Mouse (Mus musculus): ENCODE measurements at regions not wholly inside any gene's neighbourhood (a gene's known extent, or its start where the extent isn't known, plus 50 kb on each side); places are given as distances from the start of the nearest gene placed in this dataset.

GRCm38 (mm10) chr3:35400213-35400612 lies 353.7 kb upstream of the Atp11b start:
- DNase-seq: no peak

DNA sequence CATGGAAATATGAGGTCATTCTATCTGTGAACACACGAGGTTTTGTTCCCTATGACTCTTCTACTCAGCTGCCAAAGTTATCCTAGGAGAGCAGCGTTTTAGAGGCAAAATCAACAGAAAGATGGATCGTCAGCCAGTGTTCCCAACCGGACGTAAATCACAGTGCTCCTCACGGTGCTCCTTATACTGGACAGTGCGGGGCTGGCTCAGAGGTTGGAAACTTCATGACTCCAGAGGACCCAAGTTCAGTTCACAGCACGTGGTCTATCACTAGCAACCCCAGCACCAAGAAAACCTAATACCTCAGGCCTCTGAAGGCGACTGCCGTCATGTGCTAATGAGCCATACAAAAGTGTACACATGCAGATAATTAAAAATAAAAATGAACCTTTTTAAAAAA lies 351.2 kb upstream of the Atp11b start:
- no peak for DNase-seq

DNA sequence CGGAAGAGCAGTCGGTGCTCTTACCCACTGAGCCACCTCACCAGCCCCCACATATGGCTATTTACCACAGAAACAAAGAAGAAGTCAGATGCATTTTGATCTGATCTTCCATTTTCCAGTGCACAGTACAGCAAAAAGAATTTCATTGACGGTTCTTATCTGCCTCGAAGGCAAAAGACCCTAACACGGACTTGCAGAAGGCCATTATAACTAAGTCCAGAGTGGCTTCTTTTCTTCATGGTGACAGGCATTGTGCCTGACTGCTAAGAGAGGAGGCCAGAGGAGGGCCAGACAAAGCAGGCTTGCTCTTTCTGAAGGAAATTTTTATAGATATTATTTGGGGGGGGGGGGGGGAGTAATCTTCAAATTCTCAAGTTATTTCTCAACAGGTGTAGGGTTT lies 350.0 kb upstream of the Atp11b start:
- DNase-seq: no peak

DNA sequence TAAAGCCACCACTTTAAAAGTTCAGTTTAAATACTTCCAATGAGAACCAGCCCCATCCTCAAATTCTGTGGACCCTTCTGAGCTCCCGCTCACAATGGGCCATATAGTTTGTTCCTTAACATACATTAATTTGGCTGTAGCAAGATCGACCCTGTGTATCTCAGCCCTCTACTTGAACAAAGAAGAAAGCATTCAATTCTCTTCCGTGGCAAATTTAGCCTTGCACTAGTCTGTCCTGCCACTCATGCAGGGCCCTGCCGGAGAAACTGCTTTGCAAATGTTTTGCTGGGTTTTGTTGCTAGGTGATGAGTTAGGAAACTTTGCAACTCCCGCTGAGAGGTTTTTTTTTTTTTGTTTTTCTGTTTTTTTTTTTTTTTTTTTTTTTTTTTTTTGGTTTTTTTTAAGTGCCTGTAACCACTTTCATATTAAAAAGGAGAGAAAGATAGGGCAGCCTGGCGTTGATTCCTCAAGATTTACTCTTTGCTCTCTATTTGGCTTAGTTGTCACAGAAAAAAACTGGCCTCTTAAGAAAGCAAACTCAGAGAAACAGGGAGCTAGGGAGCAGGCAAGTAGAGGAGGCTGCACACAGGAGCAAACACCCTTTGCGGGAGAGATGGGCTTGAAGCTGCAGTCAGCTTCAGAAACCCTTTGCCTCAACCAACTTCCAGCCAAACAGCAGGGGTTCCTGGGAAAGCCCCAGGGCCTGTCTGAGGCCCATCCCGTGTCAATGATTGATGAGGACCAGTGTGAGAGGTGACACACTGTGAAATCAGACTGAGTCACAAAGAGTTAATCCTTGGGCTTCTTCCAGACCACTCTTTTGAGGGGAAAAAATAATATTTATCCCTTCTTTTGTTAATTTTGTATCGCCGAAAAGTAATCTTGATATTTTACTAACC lies 349.2 kb upstream of the Atp11b start:
- DNase-seq: peak; percentile 15

DNA sequence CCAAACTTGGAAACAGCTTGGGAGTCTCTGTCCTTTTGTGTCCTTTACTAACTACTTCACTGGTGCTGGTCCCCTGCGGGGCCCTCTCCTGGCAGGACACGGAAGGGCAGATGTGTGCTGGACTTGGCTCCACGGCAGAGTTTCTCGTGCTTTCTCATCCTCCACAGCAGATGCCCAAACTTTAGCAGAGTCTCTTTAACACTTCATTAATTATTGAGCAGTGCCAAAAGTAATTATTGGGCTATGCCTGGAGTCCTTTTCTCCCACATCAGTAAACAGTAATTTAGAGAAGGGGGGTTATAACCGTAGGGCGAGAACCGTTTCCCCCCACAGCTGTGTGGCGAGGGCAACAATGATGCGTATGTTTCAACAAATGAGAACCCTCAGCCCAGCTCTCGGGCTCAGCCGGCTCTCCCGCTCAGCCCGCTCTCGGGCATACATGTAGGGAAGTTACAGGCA lies 348.3 kb upstream of the Atp11b start:
- DNase-seq: peak; percentile 58

GRCm38 (mm10) chr3:35437687-35438086 lies 316.2 kb upstream of the Atp11b start:
- DNase-seq: no peak

DNA sequence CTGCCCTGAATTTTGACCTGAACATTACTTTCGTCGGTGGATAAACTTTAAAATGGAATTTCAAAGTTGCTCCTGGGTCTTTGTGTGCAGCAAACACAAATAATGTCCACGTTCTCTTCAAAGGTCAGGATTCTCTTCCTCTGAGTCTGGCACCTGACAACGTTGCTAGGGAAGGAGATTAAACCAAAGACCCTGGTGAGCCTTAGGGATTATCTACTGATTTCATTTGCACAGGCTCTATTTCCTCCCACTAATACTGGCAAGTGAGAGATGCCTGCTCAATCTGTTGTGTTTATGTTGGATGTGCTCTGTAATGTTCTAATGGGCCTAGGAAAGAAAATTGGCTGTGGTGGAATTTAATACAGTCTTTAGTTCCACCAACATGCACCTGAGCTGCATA lies 291.0 kb upstream of the Atp11b start:
- DNase-seq: no peak

DNA sequence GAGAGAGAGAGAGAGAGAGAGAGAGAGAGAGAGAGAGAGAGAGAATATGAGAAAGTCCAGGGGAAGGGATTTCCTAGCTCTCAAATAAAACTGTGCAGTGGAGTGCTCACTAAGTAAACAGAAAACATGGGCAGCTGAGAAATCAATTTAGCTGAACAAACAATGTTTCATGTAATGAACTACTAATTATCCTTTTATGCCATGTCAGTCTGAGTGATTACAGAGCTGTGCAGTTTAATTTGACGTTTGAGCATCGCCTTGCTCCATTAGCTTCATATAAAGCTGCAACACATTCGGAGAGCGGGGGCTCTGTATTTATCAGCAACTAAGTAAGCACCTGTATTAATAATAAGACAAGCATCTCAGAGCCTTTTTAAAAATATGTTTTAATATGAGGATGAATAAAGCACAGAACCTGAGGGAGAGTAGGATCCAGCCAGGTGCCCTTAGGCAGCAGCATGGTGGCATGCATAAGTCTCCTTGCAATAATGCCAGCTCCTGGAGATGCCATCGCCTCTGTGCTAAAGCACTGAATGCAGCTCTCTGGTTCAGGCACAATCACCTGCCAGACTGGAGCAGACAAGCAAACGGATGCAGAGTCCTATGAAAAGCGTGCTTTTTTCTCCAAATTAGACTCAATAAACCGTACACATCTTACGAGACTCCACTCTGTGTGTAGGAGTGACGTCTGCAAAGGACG lies 289.5 kb upstream of the Atp11b start:
- DNase-seq: no peak

DNA sequence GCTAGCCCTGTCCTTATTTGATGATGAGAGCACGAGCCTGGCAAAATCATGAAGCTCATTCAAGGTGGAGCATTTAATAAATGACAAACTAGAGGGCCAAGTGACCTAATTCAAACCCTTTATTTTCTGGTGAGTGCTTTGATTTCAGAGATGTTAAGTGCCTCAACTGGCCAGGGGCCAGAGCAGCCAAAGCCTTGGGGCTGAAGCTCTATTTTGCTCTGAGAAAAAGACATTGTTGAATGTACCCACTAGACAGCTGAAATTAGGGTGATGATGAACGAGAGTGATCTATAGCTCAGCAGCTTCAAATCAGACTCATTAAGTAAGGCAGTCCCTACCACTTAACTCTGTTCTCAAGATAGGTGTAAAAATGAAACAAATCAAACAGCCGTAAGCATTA lies 287.9 kb upstream of the Atp11b start:
- DNase-seq: no peak

- no peak for DNase-seq
These were observed 280.6 kb upstream of the Atp11b start for GRCm38 (mm10) chr3:35473351-35473750.

GRCm38 (mm10) chr3:35474361-35474760 lies 279.5 kb upstream of the Atp11b start:
- no peak for DNase-seq

GRCm38 (mm10) chr3:35475326-35475725 lies 278.6 kb upstream of the Atp11b start:
- peak; percentile 26 for DNase-seq

DNA sequence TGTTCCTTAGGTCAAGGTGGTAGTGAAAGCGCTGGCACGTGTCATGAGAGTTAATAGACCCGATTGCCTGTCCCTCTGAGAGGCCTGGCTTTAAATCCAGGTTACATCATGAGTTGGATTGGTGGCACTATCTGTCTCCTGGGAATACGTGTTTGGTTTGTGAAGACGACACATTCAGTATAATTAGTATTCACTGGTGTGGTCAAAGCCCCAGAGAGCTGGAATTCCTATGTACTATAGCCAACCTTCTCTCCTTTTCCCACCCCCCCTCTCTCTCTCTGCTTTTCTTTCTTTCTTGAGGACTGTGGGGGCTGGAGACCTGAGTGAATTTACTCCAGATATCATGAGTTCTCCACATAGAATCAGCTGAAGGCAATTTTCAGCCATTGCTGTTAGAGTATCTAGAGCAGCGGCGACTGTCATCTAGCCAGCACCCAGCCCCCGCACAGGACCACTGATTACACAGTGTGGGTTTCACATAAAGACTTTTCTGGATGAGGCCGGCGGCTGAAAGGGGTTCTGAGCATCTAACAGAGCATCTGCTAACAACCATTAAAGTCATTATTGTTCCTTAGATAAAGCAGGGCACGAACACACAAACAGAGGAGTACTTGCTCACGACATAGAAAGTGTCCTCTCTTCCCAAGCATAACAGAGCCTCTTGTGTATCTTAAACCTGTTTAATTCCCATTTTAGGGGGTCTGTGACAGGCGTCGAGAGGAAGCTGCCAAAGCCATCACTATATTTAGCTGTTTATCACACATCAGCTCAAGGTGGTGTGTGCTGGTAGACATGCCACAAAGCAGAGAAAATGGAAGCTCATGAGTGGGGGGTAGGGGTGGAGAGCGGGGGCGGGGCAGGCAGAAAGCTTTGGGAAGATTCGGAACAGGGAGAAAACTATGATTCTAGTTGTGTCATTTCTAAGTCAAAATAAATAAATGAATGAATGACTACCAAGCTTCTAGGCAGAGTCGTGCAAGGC lies 272.9 kb upstream of the Atp11b start:
- no peak for DNase-seq

GRCm38 (mm10) chr3:35481841-35482240 lies 272.1 kb upstream of the Atp11b start:
- no peak for DNase-seq

DNA sequence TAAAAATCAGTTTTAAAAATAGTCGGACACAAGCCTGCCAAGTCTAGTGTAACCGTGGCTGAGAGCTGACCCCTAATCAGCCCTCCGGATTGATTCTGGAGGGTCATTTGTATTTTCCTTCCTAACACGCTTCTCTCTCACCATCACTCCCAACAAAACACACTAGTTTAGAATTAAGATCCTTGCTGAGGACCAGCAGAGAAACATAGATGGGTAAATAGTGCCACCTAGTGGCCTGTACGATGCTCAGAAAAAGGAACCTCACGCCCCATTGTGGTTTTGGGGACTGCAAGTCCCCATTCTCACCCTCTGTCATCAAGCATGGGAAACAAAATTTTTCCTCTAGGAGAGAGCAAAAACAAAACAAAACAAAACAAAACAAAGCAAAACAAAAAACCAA lies 271.6 kb upstream of the Atp11b start:
- peak; percentile 62 for DNase-seq

DNA sequence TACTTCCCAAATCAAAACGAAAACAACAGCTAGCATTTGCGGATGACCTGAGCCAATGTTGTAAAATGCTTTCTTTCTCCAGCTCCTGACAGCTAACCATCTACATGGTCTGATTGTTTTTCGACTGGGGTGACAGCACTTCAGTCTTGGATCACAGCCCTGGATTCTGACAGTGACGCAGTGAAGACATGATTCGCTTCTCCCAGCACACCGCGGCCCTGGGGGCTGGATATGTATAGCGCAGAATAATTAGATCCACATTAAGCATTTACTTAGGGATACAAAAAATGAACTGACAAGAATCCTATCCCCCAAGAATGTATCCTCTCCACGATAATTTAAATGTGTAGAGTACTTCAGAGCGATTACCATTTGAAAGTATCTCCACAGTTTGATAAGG lies 271.1 kb upstream of the Atp11b start:
- no peak for DNase-seq

GRCm38 (mm10) chr3:35496027-35496824 lies 257.7 kb upstream of the Atp11b start:
- no peak for DNase-seq

DNA sequence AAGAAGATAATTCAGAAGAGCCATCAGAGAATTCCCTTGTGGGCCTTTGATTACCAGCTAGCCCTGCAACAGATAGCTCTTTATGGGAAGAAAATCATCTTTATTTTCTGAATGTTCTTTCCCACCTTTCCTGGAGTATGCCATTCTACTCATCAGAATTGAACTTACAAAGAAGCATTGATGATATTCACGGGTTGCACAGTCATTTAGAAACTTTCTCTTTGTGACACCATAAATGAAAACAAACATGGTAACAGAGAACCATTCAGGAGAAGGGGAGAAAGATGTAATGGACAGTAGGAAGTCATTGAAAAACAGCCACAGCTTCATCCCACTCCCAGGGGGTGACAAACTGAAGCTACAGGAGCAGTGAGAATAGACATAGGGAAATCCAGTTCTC lies 243.6 kb upstream of the Atp11b start:
- DNase-seq: no peak

GRCm38 (mm10) chr3:35516517-35516916 lies 237.4 kb upstream of the Atp11b start:
- no peak for DNase-seq

DNA sequence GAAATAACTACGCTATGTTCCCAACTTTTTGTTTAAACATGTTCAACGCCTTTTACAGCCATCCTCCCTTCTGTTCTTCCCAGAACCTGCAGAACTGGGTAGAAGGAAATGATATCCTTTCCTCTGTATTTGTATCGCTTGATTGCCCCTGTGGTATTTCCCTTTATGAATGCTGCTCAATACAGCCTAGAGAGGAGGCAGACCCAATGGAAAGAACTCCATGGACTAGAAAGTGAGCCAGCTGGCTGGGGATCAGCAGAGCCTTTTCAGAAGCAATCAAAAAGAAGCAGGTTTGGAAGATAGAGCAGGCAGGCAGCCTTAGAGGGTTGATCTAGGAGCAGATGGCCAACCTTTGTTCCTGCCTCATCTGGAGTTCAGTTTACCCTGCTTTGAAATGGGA lies 233.8 kb upstream of the Atp11b start:
- no peak for DNase-seq

- no peak for DNase-seq
These were observed 206.2 kb upstream of the Atp11b start for GRCm38 (mm10) chr3:35547696-35548095.

GRCm38 (mm10) chr3:35551791-35552190 lies 202.1 kb upstream of the Atp11b start:
- no peak for DNase-seq
